Mouse (Mus musculus) bone marrow, adult 2 months (tissue): ENCODE results near the gene Olfr640. TPM values are rescaled to one million over a fixed set of nuclear protein-coding genes. Genes with fewer than 3 reads are reported as not detected.

Source experiments
- H3K27ac ChIP-seq: fragments of 200-500 bp; 2 replicates; pipeline ENCODE4 v1.5.1; 2012; ENCODE audit warnings: low read depth, mild to moderate bottlenecking, control low read depth, inconsistent platforms, low read length; ENCODE audit not compliant: control insufficient read depth, poor library complexity, insufficient read depth
- H3K4me1 ChIP-seq: fragments of 200-500 bp; 2 replicates; pipeline ENCODE4 v1.6.1; 2011; ENCODE audit warnings: low read length; ENCODE audit not compliant: control insufficient read depth, insufficient read depth
- H3K4me3 ChIP-seq: fragments of 200-500 bp; replicated peaks from 2 replicates; pipeline ENCODE3; 2011; ENCODE audit warnings: mild to moderate bottlenecking, low read depth, low read length, control low read depth; ENCODE audit not compliant: control insufficient read depth
- CTCF ChIP-seq: fragments of 200-500 bp; IDR thresholded peaks from 2 replicates; pipeline ENCODE4 v1.5.1; 2011; ENCODE audit warnings: low read length, control low read depth; ENCODE audit not compliant: control insufficient read depth, insufficient read depth
- POLR2A ChIP-seq: fragments of 200-500 bp; IDR thresholded peaks from 2 replicates; pipeline ENCODE4 v1.6.1; 2011; ENCODE audit warnings: low read depth, mild to moderate bottlenecking, control low read depth, low read length, borderline replicate concordance; ENCODE audit not compliant: control insufficient read depth
- WGBS: fragments of 180-500 bp; shearing (Covaris S2); methylation state at CpG from one replicate; pipeline ENCODE4 v1.1.7; 2018; 5-methylcytosine and 5-hydroxymethylcytosine counted together
- polyA plus RNA-seq: library from polyadenylated mRNA; stranded (reverse); fragments of >200 nt; gene quantifications from 2 replicates; pipeline ENCODE4 v1.2.4, GENCODE M21; 2011; ENCODE audit warnings: low replicate concordance; ENCODE audit not compliant: missing spikeins, insufficient read depth, insufficient read length

The Olfr640 gene
- not detected in 2 replicates for polyA plus RNA-seq

DNA sequence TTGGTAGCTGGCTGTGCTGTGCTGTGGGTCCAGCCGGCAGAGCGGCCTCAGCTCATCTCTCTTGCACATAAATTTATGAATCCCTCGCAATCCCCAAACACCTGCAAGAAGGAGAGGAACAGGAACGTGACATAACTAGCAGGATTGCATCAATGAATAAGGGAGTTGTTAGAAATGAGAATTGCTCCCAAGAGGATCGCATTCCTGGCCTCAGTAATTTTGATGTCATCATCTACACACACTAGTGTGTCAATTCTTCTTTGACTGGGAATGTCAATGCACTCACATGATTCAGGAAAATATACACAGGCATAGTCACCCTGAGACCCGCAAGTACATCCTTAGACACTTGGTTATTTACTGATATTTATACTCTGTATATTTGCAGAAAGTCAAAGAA, at the start of gene Olfr640:
TSS of gene Olfr640 (minus strand) at position 101 of the 400 bp plus-strand sequence.
- WGBS: 56% methylated on average over 6 of the region's 6 CpGs
- Histone ChIP-seq H3K27ac (no peak within 1 kb of the TSS), H3K4me1 (no peaks in the 10 kb centered on the region), H3K4me3 (no peak within 1 kb of the TSS)
- TF ChIP-seq POLR2A (no peak), CTCF (no peak)

DNA sequence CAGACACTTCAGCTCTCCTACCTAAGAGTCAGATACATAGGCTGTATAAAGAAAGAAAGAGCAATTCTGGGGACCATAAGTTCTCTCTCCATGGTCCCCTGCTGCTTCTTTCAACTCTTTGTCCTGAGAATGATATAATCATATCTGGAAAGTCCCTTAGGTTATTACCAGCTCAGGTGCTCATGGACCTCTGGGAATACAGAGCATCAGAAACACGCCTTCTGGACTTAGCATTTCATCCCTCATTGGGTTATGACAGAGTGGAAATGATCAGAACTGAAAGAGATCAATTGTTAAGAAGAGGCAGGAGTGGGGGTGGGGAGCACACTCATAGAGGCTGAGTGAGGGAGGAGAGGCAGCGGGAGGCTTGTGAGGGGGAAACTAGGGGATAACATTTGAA, 46.4 kb upstream of the Olfr640 start, which contains the start of gene Olfr644:
TSS of gene Olfr644 (minus strand) at position 101 of the 400 bp plus-strand sequence.
- Histone ChIP-seq H3K4me3 (no peak within 1 kb of the TSS), H3K27ac (no peak within 1 kb of the TSS), H3K4me1 (no peaks in the 10 kb centered on the region)
- TF ChIP-seq POLR2A (no peak), CTCF (no peak)
- 72% methylated on average over 2 of the region's 2 CpGs for WGBS

DNA sequence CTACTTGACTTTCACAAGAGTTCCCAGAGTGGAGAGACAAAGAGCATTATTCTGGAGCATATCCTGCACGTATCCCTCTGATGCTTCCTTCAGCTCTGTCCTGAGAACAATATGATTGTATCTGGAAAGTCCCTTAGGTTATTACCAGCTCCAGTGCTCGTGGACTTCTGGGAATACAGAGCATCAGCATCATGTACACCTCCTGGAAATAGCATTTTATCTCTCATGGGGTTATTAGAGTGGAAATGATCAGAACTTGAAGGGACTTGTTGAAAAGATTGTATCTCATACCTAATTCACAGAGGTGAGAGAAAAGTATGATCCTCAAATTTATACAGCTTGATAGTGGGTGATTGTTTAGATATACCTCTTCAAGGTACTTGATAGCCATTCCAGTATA, 36.0 kb upstream of the Olfr640 start, which contains the start of gene 4930516K23Rik:
TSS of gene 4930516K23Rik (minus strand) at position 101 of the 400 bp plus-strand sequence.
- Histone ChIP-seq H3K4me3 (no peak within 1 kb of the TSS), H3K4me1 (no peaks in the 10 kb centered on the region; the same call in 1 of the 2 replicates), H3K27ac (no peak within 1 kb of the TSS)
- no peak for TF ChIP-seq CTCF
- no peak for TF ChIP-seq POLR2A
- 63% methylated on average over 2 of the region's 2 CpGs for WGBS

DNA sequence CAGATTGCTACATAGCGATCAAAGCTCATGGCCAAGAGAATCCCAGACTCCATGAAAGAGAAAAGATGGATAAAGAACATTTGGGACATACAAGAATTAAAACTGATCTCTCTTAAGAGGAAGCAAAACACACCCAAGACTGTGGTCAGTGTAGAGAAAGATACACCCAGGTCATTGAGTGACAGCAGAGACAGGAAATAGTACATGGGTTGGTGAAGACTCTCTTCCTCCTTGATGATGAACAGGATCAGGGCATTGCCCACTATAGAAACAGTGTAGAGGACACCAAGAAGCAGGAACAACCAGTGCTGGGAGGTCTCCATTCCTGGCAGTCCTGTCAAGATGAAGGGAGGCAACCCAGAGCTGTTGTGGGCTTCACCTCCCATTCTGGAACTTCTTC, 33.8 kb upstream of the Olfr640 start:
- WGBS: 93% methylated on average over 1 of the region's 1 CpGs
- Histone ChIP-seq H3K27ac (no peak overlapping the region), H3K4me3 (no peak overlapping the region), H3K4me1 (no peaks in the 10 kb centered on the region; the same call in 1 of the 2 replicates)
- no peak for TF ChIP-seq CTCF
- no peak for TF ChIP-seq POLR2A

GRCm38 (mm10) chr7:104052566-104052965, 27.2 kb upstream of the Olfr640 start, which contains the start of gene Olfr642:
TSS of gene Olfr642 (minus strand) at chr7:104052666.
- Histone ChIP-seq H3K27ac (no peak within 1 kb of the TSS), H3K4me3 (no peak within 1 kb of the TSS), H3K4me1 (no peaks in the 10 kb centered on the region)
- 74% methylated on average over 1 of the region's 1 CpGs for WGBS
- TF ChIP-seq POLR2A: no peak
- no peak for TF ChIP-seq CTCF

GRCm38 (mm10) chr7:104050745-104051144, 25.4 kb upstream of the Olfr640 start:
- 66% methylated on average over 4 of the region's 4 CpGs for WGBS

GRCm38 (mm10) chr7:104035145-104035544, 9.8 kb upstream of the Olfr640 start, which contains the start of gene Olfr641:
TSS of gene Olfr641 (plus strand) at chr7:104035445.
- WGBS: 74% methylated on average over 1 of the region's 1 CpGs
- no peak within 1 kb of the TSS for H3K4me3 ChIP-seq
- H3K27ac ChIP-seq: no peak within 1 kb of the TSS
- TF ChIP-seq CTCF (no peak), POLR2A (no peak)
- no peaks in the 10 kb centered on the region for H3K4me1 ChIP-seq

More at GRCm38 (mm10) chr7:104050745-104051144, 25.4 kb upstream of the Olfr640 start:
- no peak overlapping the region for H3K27ac ChIP-seq
- no peak for TF ChIP-seq POLR2A
- no peak for TF ChIP-seq CTCF
- H3K4me1 ChIP-seq: no peaks in the 10 kb centered on the region
- H3K4me3 ChIP-seq: no peak overlapping the region

DNA sequence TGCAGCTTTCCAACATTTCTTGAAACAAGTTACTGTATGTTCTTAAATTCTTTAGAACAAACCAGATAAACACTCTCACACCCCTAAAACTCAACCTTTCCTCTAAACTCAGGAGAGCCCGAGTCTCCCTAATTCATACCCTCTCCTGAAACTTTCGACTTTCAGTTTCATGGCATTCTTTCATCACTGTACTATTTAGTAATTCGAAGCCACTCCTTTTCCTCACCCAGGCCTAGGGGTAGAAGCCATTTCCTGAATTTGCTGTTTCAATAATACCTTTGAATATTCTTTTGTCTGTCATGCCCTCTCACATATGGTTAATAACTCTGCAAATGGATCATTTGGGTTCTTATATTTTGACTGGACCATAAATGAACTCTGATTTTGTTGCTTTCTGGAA, 1.6 kb upstream of the Olfr640 start:
- Histone ChIP-seq H3K27ac (no peak overlapping the region), H3K4me3 (no peak overlapping the region), H3K4me1 (no peaks in the 10 kb centered on the region)
- no peak for TF ChIP-seq POLR2A
- 40% methylated on average over 3 of the region's 3 CpGs for WGBS

- H3K4me3 ChIP-seq: no peak overlapping the region
- H3K27ac ChIP-seq: no peak overlapping the region
- H3K4me1 ChIP-seq: no peaks in the 10 kb centered on the region
- TF ChIP-seq POLR2A (no peak), CTCF (no peak)
- WGBS: 86% methylated on average over 6 of the region's 6 CpGs
These were observed 3.7 kb downstream of the Olfr640 start for GRCm38 (mm10) chr7:104021651-104022050.
